Mouse (Mus musculus) C2C12 (cell line): ENCODE measurements around the gene Med18.

Experiments
- CEBPB ChIP-seq: IDR thresholded peaks from one replicate; pipeline ENCODE4 v1.6.1; 2011; ENCODE audit warnings: low read depth, mild to moderate bottlenecking, control low read depth, moderate library complexity
- CTCF ChIP-seq: IDR thresholded peaks from one replicate; pipeline ENCODE4 v1.5.1; 2011; ENCODE audit not compliant: control insufficient read depth, insufficient read depth, insufficient read length
- FOSL1 ChIP-seq: IDR thresholded peaks from one replicate; pipeline ENCODE4 v1.8.0; 2011; ENCODE audit warnings: mild to moderate bottlenecking, low read length; ENCODE audit not compliant: poor library complexity, insufficient read depth, severe bottlenecking
- MAX ChIP-seq: IDR thresholded peaks from one replicate; pipeline ENCODE4 v1.6.1; 2011; ENCODE audit warnings: mild to moderate bottlenecking, control low read depth
- MYOD1 ChIP-seq: IDR thresholded peaks from one replicate; pipeline ENCODE4 v1.6.1; 2011; ENCODE audit warnings: low read depth; ENCODE audit not compliant: control insufficient read depth, insufficient read length
- MYOG ChIP-seq: IDR thresholded peaks from one replicate; pipeline ENCODE4 v1.6.1; 2011; ENCODE audit not compliant: control insufficient read depth, insufficient read length; ENCODE audit errors: extremely low read depth
- USF1 ChIP-seq: IDR thresholded peaks from one replicate; pipeline ENCODE4 v1.6.1; 2011; ENCODE audit warnings: low read depth, mild to moderate bottlenecking, control low read depth, moderate library complexity

GRCm38 (mm10) chr4:132463430-132464254, at the start of gene Med18:
- TF ChIP-seq CTCF (no peak), USF1 (no peak), CEBPB (no peak), MYOD1 (no peak), MAX (peak; percentile 58), FOSL1 (no peak), MYOG (no peak)
